Mouse (Mus musculus): ENCODE data around the gene Snx11. TPM values are rescaled to one million over a fixed set of nuclear protein-coding genes. Genes with fewer than 3 reads are reported as not detected.

The Snx11 gene
- polyA plus RNA-seq (2012; fragmentation: generic; extraction: Trizol) = 10 to 100 TPM in 1 of 2 experiments, 1 to 10 TPM in 1; 9.3 to 16.1 TPM

DNA sequence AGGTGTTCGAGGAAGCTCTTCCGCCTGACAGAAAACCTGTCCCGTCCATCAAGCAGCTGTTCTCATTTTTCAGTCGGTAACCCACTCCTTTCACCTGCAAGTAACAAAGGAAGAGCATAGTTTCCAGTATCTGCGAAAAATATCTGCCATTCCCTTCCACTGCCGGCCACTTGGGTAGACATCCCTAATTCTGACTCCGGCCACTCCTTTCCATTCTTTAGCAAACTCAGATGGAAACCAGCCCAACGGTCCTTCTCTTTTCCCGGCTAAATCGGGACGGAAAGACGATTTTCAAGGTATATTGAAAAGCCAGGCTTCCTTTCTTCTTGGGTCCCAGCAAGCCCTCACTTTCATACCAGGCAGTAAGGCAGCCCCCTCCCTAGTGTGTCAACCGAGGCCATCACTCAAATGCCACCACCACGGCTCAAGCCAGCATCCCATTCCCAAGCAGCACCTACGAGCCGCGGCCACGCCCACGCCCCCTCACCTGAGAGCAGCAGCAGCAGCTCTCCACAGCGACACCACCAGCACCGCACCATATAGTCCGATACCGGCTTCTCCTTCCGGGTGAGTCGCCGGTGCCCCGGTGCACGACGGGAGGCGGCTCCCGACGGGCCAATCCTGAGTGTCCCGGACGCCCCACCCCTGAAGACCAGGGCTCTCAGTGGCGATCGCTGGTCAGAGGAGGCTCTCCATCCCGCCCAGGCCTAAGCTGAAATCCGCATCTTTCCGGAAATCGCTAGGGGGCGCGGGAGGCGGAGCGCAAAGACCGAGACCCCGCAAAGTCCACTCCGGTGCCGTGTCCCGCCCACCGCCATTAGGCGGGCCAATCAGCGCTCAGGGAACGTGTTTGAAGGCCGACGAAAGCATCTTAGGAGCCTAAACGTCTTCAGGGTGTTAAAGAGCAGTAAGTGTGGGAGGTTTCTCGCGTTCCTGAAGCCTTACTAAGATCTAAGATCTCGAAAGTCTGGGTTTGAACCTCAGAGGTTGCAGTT is at the start of gene Snx11:
Snx11 (minus strand) TSS at position 592 of the 995 bp plus-strand sequence.

DNA sequence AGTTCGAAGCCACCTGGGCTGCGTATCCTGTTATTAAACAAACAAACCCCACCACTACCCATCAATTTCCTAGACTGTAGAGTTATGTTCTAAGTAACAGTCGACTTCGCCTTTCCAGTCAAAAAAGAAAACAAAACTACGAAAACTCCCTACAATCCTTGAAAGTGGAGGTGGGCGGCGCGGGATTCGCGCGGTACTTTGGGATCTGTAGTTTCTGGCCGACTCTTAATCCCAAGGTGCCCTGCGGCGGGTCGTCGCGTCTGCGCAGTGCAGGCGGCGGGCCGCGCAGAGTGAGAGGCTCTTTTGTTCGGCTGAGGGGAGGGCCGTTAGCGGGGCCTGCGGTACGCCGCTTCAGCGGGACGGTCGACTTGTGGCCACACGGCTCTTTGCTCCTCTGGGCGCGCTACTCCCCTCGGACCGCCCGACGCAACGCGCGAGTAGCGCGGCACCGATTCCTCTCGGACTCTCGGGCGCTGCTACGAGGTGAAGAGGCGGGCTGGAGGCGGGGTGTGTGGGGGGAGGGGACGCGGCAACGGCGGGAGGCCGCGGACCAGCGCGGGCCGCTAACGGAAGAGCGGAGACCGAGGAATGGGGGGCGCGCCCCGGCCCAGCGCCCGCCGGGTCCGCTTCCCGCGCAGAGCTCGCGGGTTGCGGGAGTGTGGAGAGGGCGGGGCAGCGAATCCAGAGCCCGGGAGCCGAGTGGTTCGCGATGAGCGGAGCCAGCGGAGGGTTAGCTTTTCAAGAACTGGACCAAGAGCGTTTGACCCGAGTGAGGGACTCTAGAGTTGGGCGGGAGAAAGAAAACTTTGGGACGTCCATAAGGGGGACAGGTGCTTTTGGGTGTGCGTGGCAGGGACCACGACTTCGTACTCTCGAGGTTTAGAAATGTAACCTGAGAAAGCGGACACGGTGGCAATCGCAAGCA is 11.8 kb upstream of the Snx11 start, which contains the start of gene Cbx1:
Cbx1 (plus strand) TSS at position 257 of the 925 bp plus-strand sequence.

Other genes starting within 250 kb of the Snx11 start
- 10 to 100 TPM; 10.9 to 66.8 TPM for gene Cbx1, start 11.6 kb upstream of the Snx11 start, polyA plus RNA-seq (2012; fragmentation: generic; extraction: Trizol)
- 100 to 1,000 TPM in 1 of 2 experiments, 10 to 100 TPM in 1; 32.1 to 205 TPM for gene Nfe2l1, start 52.4 kb upstream of the Snx11 start, polyA plus RNA-seq (2012; fragmentation: generic; extraction: Trizol)
- gene Copz2, start 72.3 kb upstream of the Snx11 start, polyA plus RNA-seq (2012; fragmentation: generic; extraction: Trizol) = 100 to 1,000 TPM; 148 to 589 TPM
- 10 to 100 TPM; 58.3 to 94.0 TPM for gene Cdk5rap3, start 138.9 kb upstream of the Snx11 start, polyA plus RNA-seq (2012; fragmentation: generic; extraction: Trizol)
- not detected for gene Prr15l, start 150.5 kb upstream of the Snx11 start, polyA plus RNA-seq (2012; fragmentation: generic; extraction: Trizol)
- 1 to 10 TPM; 1.6 to 2.6 TPM for gene Pnpo, start 166.4 kb upstream of the Snx11 start, polyA plus RNA-seq (2012; fragmentation: generic; extraction: Trizol)
- 10 to 100 TPM in 1 of 2 experiments, 1 to 10 TPM in 1; 6.4 to 15.4 TPM for gene Sp2, start 205.4 kb upstream of the Snx11 start, polyA plus RNA-seq (2012; fragmentation: generic; extraction: Trizol)
- under 1 TPM in 1 of 2 experiments, not detected in 1; 0.06 TPM for gene Sp6, start 235.8 kb upstream of the Snx11 start, polyA plus RNA-seq (2012; fragmentation: generic; extraction: Trizol)

Measured in C3H10T1/2 (cell line).